Mouse (Mus musculus) adrenal gland, postnatal 10 days (tissue): ENCODE measurements at regions not wholly inside any gene's neighbourhood (a gene's known extent, or its start where the extent isn't known, plus 50 kb on each side); places are given as distances from the start of the nearest gene placed in this dataset.

Source experiments
- DNase-seq: peaks from one replicate; pipeline ENCODE4 v3.0.0; 2021; ENCODE audit warnings: mixed read lengths

DNA sequence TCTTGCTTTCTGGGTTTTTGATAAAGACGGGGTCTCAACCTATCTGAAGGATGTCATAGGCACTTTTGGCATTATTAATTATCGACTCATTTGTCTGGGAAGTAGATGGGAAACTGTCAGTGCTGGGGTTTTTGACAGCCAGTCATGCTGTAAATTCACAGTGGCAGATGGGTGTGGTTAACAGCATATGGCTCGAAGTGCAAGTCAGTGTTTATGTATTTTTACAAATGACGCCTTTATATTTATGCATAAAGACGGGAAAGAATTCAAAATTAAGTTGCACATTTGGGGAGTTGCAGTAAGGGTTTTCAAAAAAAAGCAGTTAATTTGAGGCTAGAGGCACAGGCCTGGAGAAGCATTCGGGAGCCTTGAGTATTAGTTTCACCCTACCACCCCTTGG, 206.8 kb upstream of the Cdh5 start:
- no peak for DNase-seq

GRCm38 (mm10) chr8:103895132-103895531, 206.3 kb upstream of the Cdh5 start:
- DNase-seq = no peak

DNA sequence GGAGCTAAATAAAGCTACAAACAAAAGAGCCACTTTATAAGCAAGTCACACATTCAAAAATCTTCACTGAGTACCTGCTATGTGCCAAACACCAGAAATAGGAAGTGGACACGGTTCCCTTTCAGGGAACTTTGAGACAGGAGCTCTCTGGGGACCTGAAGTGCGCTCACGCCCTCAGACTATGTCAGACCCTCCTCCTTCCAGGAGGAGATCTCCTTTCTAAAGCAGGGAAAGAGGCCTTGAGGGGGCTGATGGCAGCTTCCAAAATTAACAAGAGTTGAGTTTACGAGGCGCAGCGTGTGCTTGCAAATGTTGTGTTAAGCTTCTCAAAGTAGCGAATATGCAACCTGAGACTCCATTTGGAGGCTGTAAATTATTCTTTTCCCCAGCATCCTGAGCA, 204.0 kb upstream of the Cdh5 start:
- DNase-seq = no peak

- DNase-seq = no peak
These were observed 198.9 kb upstream of the Cdh5 start for GRCm38 (mm10) chr8:103902516-103902915.

DNA sequence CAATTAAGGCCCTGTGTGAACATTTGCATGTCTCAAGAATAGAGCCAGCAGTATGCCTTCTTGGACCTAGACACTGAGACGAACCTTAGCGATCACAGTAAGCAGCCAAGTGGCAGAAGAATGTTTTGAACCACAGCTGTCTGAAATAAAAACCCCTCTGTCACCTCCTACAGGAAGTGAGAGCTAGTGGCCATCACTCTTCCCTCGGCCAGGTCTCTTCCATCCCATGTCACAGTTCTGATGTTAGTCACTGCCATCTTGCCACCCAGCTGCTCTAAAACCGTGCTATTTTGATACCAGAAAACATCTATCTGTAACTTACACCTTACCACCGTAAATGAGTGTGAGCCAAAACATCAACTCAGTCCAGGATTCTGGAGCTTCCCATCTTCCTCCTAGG, 197.8 kb upstream of the Cdh5 start:
- DNase-seq = no peak

DNA sequence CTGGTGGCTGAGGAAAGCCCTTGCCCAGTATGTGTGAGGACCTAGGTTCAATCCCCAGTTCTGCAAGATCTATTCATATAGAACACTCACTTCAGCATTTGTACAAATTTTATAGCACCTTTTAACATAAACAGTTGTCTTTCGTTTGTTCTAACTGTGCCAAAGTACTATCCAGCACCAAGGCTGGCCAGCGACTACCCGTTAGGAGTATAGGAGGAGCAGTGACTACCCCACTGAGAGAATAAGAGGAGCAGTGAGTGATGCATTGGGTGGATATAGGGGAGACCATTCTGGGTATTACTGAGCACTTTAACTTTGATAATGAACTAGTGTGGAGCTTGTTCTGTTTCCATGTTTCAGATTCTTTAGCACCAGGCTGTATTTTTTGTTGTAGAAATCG, 193.8 kb upstream of the Cdh5 start:
- no peak for DNase-seq

DNA sequence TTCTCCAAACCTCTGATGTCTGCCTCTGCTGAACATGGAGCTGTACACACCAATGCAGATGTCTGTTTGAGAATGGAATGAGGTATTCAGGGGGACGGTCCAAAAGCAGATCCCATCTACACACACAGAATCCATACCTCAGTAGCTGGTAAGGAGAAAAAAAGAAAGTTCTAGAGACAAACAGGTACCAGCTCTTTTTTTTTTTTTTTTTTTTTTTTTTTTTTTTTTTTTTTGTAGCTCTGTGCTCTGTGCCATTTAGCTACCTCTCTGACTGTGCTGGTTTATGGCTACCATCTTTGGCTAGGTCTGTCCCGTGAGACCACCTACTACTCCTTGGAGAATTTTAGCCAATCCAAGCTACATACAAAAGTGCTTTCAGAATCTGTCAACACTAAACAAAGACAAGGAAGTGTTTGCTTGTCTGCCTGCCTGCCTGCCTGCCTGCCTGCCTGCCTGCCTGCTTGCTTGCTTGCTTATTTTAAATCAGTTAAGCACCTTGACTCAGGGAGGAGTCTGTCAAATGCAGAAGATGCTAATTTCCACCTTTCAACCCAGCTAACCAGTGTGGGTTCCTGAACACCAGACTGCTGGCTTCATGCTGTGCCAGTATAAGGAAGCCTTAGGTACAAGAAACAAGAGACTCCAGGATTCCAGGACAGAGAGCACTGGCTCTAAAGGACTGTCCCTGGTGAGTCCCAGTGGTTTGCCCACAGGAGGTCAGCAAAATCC, 190.0 kb upstream of the Cdh5 start:
- DNase-seq = no peak

DNA sequence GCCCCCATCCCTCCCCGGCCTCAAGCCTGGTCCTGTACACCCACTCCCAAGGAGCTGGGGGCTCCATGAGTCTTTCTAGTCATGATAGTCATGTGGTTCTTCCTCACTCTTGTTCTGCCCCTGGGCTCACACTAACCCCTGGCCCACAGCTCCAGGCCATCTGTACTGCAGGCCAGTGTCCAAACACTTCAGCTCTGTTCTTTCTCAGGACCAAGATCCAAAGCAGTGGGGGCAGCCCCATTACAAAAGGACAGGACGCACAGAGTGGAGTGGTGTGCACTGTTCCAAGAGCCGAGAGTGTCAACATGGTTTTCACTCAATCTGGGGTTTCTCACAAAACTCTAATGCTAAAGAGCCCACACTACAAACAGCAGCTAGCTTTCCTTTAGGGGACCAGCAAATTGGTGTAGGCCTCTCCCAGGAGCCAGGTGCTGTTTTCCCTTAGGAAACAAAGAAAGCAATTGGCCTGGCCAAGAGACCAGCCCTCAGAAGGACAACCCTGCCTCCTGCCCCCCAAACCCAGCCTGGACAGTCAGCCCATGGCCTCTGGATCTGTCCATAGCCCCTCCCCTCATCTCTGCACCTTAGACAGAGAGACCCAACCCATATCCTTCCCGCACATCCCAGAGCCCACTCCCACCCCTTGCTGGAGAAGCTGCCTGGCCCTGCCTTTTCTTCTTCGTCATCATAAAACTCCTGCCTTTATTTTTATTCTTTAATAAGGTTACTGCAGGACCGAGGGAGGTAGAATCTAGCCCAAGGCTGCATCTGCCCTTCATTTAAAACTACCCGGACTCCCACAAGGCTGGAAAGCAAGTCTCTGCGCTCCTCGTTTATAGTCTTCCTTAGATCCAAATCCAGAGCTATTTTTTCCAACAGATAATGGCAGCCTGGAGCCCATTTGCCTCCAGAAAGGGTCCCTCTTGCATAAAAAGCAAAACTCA, 188.2 kb upstream of the Cdh5 start:
- DNase-seq = no peak

- DNase-seq = peak; percentile 33
These were observed 187.3 kb upstream of the Cdh5 start for GRCm38 (mm10) chr8:103913927-103914640.

- no peak for DNase-seq
These were observed 182.1 kb upstream of the Cdh5 start for GRCm38 (mm10) chr8:103919324-103919723.

GRCm38 (mm10) chr8:103921621-103922020, 179.8 kb upstream of the Cdh5 start:
- peak; percentile 37 for DNase-seq

DNA sequence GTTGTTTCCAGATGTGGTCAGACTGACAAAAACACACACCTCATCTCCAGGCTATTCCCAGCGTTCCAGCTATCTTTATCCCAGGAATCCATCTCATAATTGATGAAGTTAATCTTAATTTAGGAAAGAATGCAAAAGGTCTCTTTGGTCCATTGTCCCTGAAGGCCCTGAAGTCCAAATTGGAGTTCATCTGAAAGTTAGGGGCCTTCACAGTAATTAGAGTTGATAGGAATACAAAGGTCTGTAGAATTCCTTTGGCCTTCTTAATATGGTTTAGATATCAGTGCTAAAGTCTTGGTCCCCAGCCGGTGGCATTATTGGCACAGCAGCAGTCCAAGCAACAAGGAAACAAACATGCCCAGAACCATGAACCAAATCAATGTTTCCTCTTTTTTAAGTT, 178.7 kb upstream of the Cdh5 start:
- no peak for DNase-seq

DNA sequence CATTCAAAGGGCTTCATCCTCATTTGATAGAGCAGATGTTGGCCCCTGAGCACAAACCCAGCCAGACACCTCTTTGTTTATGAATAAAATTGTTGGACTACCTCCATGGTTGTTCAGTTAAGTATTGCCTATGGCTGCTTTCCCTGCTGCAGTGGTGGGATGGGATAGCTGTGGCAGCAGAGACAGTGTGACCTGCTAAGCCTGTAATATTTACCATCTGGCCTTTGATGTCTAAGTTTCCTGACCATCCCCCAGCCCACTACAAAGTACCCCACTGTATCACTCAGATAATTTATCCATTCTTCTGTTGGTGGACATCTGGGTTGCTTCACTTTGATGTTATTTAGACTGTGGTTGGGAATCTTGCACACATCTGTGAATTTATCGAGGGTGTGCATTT, 168.7 kb upstream of the Cdh5 start:
- DNase-seq = no peak

DNA sequence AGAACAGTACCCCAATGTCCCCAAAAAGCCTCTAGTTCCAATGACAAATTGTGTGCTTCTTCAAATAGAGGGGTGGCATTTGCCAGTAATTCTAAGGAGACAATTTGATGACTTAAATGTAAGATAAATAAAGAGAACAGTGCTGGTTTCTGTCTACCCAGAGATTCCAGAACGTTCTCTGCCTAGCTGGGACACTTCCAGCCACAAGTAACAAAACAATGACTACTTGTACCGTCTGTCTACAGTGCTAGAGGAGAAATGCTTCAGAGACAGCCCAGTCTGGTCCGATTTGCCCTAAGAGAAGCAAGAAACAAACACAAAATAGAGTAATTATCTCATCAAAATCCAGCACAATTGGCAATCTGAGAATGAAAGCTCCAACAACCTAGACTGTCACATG, 164.9 kb upstream of the Cdh5 start:
- no peak for DNase-seq

GRCm38 (mm10) chr8:103938283-103939230, 162.9 kb upstream of the Cdh5 start:
- peak; percentile 27 for DNase-seq

- DNase-seq = no peak
These were observed 160.4 kb upstream of the Cdh5 start for GRCm38 (mm10) chr8:103940958-103941532.

GRCm38 (mm10) chr8:103948474-103948873, 153.0 kb upstream of the Cdh5 start:
- peak; percentile 7 for DNase-seq

DNA sequence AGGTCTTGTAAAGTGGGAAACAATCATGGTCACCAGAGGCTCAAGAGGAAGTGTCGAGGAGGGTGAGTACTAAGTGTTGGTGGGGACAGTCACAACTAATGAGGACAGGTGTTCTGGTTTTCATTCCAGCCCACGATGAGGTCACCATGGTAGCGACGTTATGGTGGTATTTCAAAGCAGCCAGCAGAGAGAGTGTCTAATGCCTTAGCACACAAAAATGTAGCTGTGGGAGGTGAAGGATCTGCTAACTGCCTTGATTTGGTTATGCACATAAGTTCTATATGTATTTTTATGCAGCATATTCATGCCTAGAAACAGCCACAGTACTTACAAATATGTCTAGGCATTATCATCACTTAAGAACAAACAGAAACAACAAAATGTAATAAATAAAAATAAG, 151.0 kb upstream of the Cdh5 start:
- DNase-seq = no peak

GRCm38 (mm10) chr8:103953586-103953985, 147.8 kb upstream of the Cdh5 start:
- no peak for DNase-seq

DNA sequence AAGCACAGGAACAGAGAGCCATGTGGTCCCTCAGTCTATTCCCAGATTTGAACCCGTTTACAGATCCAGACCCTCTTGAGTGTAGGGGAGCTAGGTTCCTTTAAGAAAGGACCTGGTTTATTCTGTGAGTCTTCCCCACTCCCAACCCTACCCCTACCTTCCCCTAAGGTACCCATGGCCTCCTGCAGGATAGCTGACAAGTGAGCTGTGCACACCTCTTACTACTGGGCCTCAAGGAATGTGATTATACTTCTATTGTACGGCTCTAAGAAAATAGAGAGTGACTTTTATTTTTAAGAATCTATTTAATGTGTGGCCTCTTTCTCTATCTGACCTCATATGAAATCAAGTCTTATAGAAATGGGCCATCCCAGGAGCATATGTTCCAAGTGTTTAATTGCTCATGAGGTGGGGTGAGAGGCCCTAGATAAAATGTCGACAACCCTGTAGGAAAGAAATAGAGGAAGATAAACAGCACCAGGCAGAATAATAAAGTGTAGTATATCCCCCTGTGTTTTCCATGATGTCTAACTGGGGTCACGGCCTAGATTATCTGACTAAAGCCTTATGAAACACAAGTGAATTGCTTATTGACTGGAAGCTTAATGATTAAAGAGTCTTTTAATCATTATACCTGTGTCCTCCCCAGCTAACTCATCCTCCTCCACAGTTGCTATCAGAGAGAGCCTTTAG, 145.7 kb upstream of the Cdh5 start:
- DNase-seq = no peak
